Mouse (Mus musculus): ENCODE data around the gene Cgnl1. TPM values are rescaled to one million over a fixed set of nuclear protein-coding genes. Genes with fewer than 3 reads are reported as not detected.

Cgnl1 gene
- polyA plus RNA-seq, 1 experiment from 2014 or later = 2.2 TPM

- H3K4me2 ChIP-seq (ENCODE audit: low read depth, low read length) = no peak overlapping the region
- no peak overlapping the region for H3K27ac ChIP-seq (ENCODE audit: low read depth)
- H3K9ac ChIP-seq (replicated peaks) = no peak overlapping the region
- H3K4me3 ChIP-seq (ENCODE audit: low read depth, low read length) = no peak overlapping the region
- H3K9me3 ChIP-seq (ENCODE audit: low read length) = no peaks in the 10 kb centered on the region
- peak; percentile 75 for TF ChIP-seq CTCF (IDR thresholded peaks at IDR 0.05; ENCODE audit: low read depth)
- no peak for TF ChIP-seq EP300 (IDR thresholded peaks at IDR 0.05; ENCODE audit: low read depth)
- 69% methylated on average over 5 of the region's 5 CpGs for WGBS (ENCODE audit: insufficient replicate concordance)
- peaks cover 16% of the 10 kb centered on the region for H3K27me3 ChIP-seq (ENCODE audit: insufficient read depth, low read length)
- DNase-seq (peak; percentile 68), ATAC-seq (no peak)
- H3K4me1 ChIP-seq (ENCODE audit: insufficient read depth) = peaks cover 6% of the 10 kb centered on the region
- no peaks in the 10 kb centered on the region for H3K36me3 ChIP-seq (replicated peaks; ENCODE audit: insufficient read depth, low read length)
These were observed 936 bp upstream of the Cgnl1 start for GRCm38 (mm10) chr9:71772338-71772737.

- 1% methylated on average over 10 of the region's 10 CpGs for WGBS (ENCODE audit: insufficient replicate concordance)
- no peaks in the 10 kb centered on the region for H3K36me3 ChIP-seq (replicated peaks; ENCODE audit: insufficient read depth, low read length)
- TF ChIP-seq EP300 (IDR thresholded peaks at IDR 0.05; ENCODE audit: low read depth) (no peak), CTCF (IDR thresholded peaks at IDR 0.05; ENCODE audit: low read depth) (0 out of 2 replicates have a peak, but pooled peaks have one; percentile 20)
- H3K9me3 ChIP-seq (ENCODE audit: low read length) = no peaks in the 10 kb centered on the region
- H3K27ac ChIP-seq (ENCODE audit: low read depth) = peak overlapping the region; percentile 66; the same call in 1 of the 2 replicates
- ATAC-seq = no peak
- H3K9ac ChIP-seq (replicated peaks) = peak overlapping the region; percentile 26; the same call in 1 of the 2 replicates
- H3K4me1 ChIP-seq (ENCODE audit: insufficient read depth) = peaks cover 6% of the 10 kb centered on the region
- H3K4me3 ChIP-seq (ENCODE audit: low read depth, low read length) = peak overlapping the region; percentile 60
- no peak for DNase-seq
- H3K27me3 ChIP-seq (ENCODE audit: insufficient read depth, low read length) = peaks cover 16% of the 10 kb centered on the region
- H3K4me2 ChIP-seq (ENCODE audit: low read depth, low read length) = peak overlapping the region; percentile 77
These were observed 918 bp downstream of the Cgnl1 start for GRCm38 (mm10) chr9:71770484-71770883.

- WGBS (ENCODE audit: insufficient replicate concordance) = 31% methylated on average over 9 of the region's 9 CpGs
- Histone ChIP-seq H3K36me3 (replicated peaks; ENCODE audit: insufficient read depth, low read length) (no peaks in the 10 kb centered on the region), H3K4me1 (ENCODE audit: insufficient read depth) (peaks cover 6% of the 10 kb centered on the region), H3K9ac (replicated peaks) (no peak overlapping the region), H3K27me3 (ENCODE audit: insufficient read depth, low read length) (peaks cover 16% of the 10 kb centered on the region), H3K27ac (ENCODE audit: low read depth) (no peak overlapping the region), H3K4me3 (ENCODE audit: low read depth, low read length) (no peak overlapping the region), H3K9me3 (ENCODE audit: low read length) (no peaks in the 10 kb centered on the region), H3K4me2 (ENCODE audit: low read depth, low read length) (peak overlapping the region; percentile 77)
- DNase-seq (no peak), ATAC-seq (no peak)
- no peak for TF ChIP-seq CTCF (IDR thresholded peaks at IDR 0.05; ENCODE audit: low read depth)
- TF ChIP-seq EP300 (IDR thresholded peaks at IDR 0.05; ENCODE audit: low read depth) = no peak
These were observed 1.7 kb downstream of the Cgnl1 start for GRCm38 (mm10) chr9:71769701-71770100.

GRCm38 (mm10) chr9:71768119-71768518, 3.3 kb downstream of the Cgnl1 start:
- ATAC-seq (no peak), DNase-seq (no peak)
- Histone ChIP-seq H3K36me3 (replicated peaks; ENCODE audit: insufficient read depth, low read length) (no peaks in the 10 kb centered on the region), H3K27ac (ENCODE audit: low read depth) (no peak overlapping the region), H3K4me2 (ENCODE audit: low read depth, low read length) (no peak overlapping the region), H3K27me3 (ENCODE audit: insufficient read depth, low read length) (peaks cover 16% of the 10 kb centered on the region), H3K4me3 (ENCODE audit: low read depth, low read length) (no peak overlapping the region), H3K9me3 (ENCODE audit: low read length) (no peaks in the 10 kb centered on the region), H3K9ac (replicated peaks) (no peak overlapping the region), H3K4me1 (ENCODE audit: insufficient read depth) (peaks cover 6% of the 10 kb centered on the region)
- TF ChIP-seq EP300 (IDR thresholded peaks at IDR 0.05; ENCODE audit: low read depth) (no peak), CTCF (IDR thresholded peaks at IDR 0.05; ENCODE audit: low read depth) (no peak)
- WGBS (ENCODE audit: insufficient replicate concordance) = 89% methylated on average over 1 of the region's 1 CpGs

- Histone ChIP-seq H3K27ac (ENCODE audit: low read depth) (no peak overlapping the region), H3K9me3 (ENCODE audit: low read length) (no peaks in the 10 kb centered on the region), H3K4me1 (ENCODE audit: insufficient read depth) (peaks cover 6% of the 10 kb centered on the region), H3K36me3 (replicated peaks; ENCODE audit: insufficient read depth, low read length) (no peaks in the 10 kb centered on the region), H3K4me3 (ENCODE audit: low read depth, low read length) (no peak overlapping the region), H3K4me2 (ENCODE audit: low read depth, low read length) (no peak overlapping the region), H3K9ac (replicated peaks) (no peak overlapping the region), H3K27me3 (ENCODE audit: insufficient read depth, low read length) (peaks cover 15% of the 10 kb centered on the region)
- ATAC-seq = no peak
- no peak for DNase-seq
- no peak for TF ChIP-seq CTCF (IDR thresholded peaks at IDR 0.05; ENCODE audit: low read depth)
- TF ChIP-seq EP300 (IDR thresholded peaks at IDR 0.05; ENCODE audit: low read depth) = no peak
- WGBS (ENCODE audit: insufficient replicate concordance) = 45% methylated on average over 2 of the region's 2 CpGs
These were observed 4.5 kb downstream of the Cgnl1 start for GRCm38 (mm10) chr9:71766902-71767301.

- Histone ChIP-seq H3K36me3 (replicated peaks; ENCODE audit: insufficient read depth, low read length) (no peaks in the 10 kb centered on the region), H3K9ac (replicated peaks) (no peak overlapping the region), H3K4me3 (ENCODE audit: low read depth, low read length) (no peak overlapping the region), H3K4me2 (ENCODE audit: low read depth, low read length) (no peak overlapping the region), H3K27me3 (ENCODE audit: insufficient read depth, low read length) (peaks cover 10% of the 10 kb centered on the region; the same call in 1 of the 2 replicates), H3K27ac (ENCODE audit: low read depth) (no peak overlapping the region), H3K9me3 (ENCODE audit: low read length) (no peaks in the 10 kb centered on the region), H3K4me1 (ENCODE audit: insufficient read depth) (peaks cover 6% of the 10 kb centered on the region)
- TF ChIP-seq EP300 (IDR thresholded peaks at IDR 0.05; ENCODE audit: low read depth) = no peak
- TF ChIP-seq CTCF (IDR thresholded peaks at IDR 0.05; ENCODE audit: low read depth) = no peak
- no peak for DNase-seq
- no peak for ATAC-seq
- WGBS (ENCODE audit: insufficient replicate concordance) = 76% methylated on average over 8 of the region's 8 CpGs
These were observed 5.1 kb downstream of the Cgnl1 start for GRCm38 (mm10) chr9:71766306-71766705.

- no peak overlapping the region for H3K4me2 ChIP-seq (ENCODE audit: low read depth, low read length)
- ATAC-seq (no peak), DNase-seq (peak; percentile 28)
- H3K36me3 ChIP-seq (replicated peaks; ENCODE audit: insufficient read depth, low read length) = no peaks in the 10 kb centered on the region
- H3K9me3 ChIP-seq (ENCODE audit: low read length) = no peaks in the 10 kb centered on the region
- H3K27ac ChIP-seq (ENCODE audit: low read depth) = no peak overlapping the region
- TF ChIP-seq EP300 (IDR thresholded peaks at IDR 0.05; ENCODE audit: low read depth) (no peak), CTCF (IDR thresholded peaks at IDR 0.05; ENCODE audit: low read depth) (no peak)
- 0 out of 2 replicates have a peak, but pooled peaks cover 2% of the 10 kb centered on the region for H3K27me3 ChIP-seq (ENCODE audit: insufficient read depth, low read length)
- 52% methylated on average over 11 of the region's 11 CpGs for WGBS (ENCODE audit: insufficient replicate concordance)
- H3K4me1 ChIP-seq (ENCODE audit: insufficient read depth) = no peaks in the 10 kb centered on the region
- H3K9ac ChIP-seq (replicated peaks) = no peak overlapping the region
- no peak overlapping the region for H3K4me3 ChIP-seq (ENCODE audit: low read depth, low read length)
These were observed 6.9 kb downstream of the Cgnl1 start for GRCm38 (mm10) chr9:71764551-71764950.

Measured in liver, postnatal 0 days (tissue).